Mouse (Mus musculus) gastrocnemius, postnatal 25 days (tissue): Measurements from ENCODE around the gene Tmem104. TPM values are rescaled to one million over a fixed set of nuclear protein-coding genes. Genes with fewer than 3 reads are reported as not detected.

Experiments
- DNase-seq: peaks from one replicate; pipeline ENCODE4 v3.0.0; 2022
- microRNA-seq, 2 experiments: library from miRNA; unstranded; fragments of <30 nt; microRNA quantifications; one replicate each; pipeline ENCODE4 v1.2.0; 2021; ENCODE audit warnings: borderline replicate concordance in 2 of 2
- total RNA-seq, 2 experiments: library from RNA; stranded (reverse); gene quantifications; 1 replicate in 1 of 2; 2 replicates in 1 of 2; pipeline ENCODE4 v1.2.3; 2021

Tmem104 gene
- total RNA-seq, 2 experiments from 2014 or later, result 4.1 to 5.8 TPM

GRCm38 (mm10) chr11:115282723-115283485, 95.6 kb downstream of the Tmem104 start:
- no peak for DNase-seq

GRCm38 (mm10) chr11:115283486-115283765, 96.1 kb downstream of the Tmem104 start:
- no peak for DNase-seq

GRCm38 (mm10) chr11:115283891-115284620, 96.8 kb downstream of the Tmem104 start:
- no peak for DNase-seq

- DNase-seq, result no peak
Observed at GRCm38 (mm10) chr11:115285282-115285681, 98.0 kb downstream of the Tmem104 start.

DNA sequence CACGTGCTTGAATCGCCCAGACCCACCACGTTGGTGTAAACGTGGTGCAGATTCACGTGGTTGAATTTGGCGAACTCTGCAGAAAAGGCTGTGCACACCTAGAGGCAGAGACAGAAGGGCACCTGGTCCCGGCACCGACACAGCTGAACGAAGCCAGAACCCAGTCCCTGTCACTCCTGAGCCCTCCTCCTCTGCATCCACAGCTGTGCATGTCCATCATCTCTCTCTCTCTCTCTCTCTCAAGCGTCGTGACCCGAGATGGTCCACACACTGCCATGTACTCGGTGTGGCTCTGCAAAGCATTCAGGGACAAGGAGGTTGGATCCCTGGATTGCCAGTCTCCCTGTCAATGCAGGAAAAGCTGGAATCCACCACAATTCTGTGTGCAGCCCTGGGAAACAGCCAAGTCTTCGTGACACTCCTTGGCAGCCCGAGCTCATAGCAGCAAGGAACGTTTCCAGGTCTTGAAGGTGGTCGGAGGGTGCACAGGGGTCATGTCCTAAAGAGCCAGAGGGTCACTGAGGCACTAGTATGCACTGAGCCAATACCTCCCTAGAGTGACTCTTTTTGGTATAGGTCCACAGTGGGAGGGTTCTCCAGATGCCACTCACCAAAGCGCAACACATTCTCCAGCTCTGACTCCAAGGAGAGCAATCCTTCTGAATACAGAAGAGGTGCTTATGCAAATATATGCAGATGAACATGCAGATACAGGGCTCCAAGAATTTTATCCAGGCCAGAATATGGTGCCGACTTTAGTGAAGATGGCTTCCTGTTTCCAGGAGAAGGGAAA, 99.1 kb downstream of the Tmem104 start:
- peak; percentile 48 for DNase-seq

DNA sequence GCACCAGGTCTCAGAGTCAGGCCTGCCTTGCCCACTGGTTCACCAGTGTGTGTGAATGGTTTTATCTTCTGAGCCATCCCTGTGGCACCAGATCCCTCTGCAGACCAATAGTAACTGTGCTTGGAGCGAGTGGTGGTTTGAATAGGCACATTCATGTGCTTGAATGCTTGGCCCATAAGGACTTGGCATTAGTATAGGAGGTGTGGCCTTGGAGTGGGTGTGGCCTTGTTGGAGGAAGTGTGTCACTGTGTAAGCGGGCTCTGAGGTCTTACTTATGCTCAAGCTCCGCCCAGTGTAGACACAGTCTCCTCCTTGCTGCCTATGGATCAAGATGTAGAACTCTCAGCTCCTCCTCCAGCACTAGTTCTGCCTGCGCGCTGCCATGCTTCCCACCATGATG, 100.1 kb downstream of the Tmem104 start:
- no peak for DNase-seq

- peak; percentile 5 for DNase-seq
Observed at GRCm38 (mm10) chr11:115288305-115288704, 101.0 kb downstream of the Tmem104 start.

- no peak for DNase-seq
Observed at GRCm38 (mm10) chr11:115289885-115290284, 102.6 kb downstream of the Tmem104 start.

DNA sequence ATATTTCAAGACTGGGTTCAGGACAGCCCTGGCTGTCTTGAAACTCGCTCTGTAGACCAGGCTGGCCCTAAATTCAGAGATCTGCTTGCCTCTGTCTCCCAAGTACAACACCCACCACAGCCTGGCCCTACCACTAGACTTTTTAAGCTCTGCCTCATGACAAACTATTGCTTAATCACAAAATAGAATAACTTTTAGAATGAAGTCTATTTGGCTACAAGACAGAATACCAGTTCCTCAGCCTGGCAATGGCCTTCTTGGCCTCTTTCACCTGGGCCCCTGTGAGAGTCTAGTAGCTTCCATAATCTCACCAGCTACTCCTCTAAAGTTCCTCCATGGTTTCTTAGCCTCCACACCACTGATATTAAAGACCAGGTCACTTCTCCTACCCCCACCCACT, 103.0 kb downstream of the Tmem104 start:
- DNase-seq, result no peak

DNA sequence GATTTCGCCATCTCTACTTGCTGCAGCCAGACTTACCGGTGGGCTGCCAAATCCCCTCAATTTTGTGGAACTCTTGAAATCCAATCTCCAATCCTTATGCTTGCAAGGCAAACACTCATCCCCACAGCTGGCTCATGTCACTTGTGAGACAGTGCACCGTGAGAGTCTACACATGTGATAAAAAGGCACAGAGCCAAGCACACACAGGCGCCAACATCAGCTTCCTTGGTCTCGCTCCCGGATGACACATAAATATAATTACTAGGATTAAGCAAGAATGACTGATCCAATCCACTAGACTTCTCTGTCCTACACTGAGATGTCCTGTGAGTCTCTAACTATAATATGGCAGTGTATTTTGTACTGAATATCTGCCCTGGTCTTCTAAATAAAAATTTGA, 103.6 kb downstream of the Tmem104 start:
- DNase-seq, result peak; percentile 71

- DNase-seq, result no peak
Observed at GRCm38 (mm10) chr11:115291503-115291902, 104.2 kb downstream of the Tmem104 start.

DNA sequence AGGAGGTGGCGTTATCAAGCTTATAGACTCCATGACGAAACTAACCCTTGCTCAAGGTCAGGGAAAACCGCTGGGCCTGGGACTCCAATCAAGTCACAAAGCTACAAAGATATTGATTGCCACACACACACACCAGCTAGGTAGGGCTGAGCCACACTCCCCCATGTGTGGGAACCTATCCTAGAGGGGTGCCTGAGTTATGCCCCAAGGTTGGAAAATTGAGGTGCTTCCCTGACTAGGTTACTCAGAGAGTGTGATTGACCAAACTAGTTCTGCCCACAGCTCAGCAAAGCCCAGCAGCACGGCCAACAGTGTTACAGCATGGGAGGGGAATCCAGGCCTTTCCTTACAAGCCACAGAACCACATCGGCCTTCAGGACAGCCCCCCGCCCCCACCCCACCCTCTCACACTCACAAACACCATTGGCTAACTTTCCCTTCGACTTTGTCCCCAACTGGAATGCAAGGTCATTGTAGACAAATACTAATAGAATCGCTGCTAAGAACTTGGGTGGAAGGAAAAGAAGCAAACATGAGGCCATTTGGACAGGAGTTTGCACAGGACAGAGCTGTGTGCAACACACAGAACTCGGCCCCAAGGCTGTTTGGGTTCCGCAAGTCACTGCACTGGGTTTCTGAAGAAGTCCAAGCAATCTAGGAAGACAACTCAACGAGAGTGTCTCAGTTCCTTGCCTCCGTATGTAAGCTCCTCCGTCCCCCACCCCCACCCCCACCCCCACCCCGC, 105.5 kb downstream of the Tmem104 start:
- no peak for DNase-seq

DNA sequence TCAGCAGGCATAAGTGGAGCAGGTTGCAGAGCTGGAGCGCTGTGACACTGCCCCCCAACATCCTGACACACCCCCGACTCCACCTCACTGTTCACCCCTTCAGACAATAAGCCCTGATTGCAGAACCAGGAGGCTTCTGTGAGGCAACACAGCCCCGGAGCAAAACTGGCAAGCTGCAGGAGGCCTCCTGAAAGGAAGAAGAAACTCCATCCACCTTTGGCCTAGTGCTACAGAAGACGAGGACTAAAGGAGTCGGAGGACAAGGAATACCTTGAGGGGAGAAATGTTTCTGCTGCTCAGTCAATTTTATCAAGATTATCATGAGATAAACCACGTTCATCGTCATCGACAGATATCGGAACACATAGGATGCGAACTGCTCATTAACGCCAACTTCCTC, 108.7 kb downstream of the Tmem104 start:
- no peak for DNase-seq

Small RNA genes within 50 kb of the gene (microRNA-seq; reads per million reads assigned to microRNA genes)
- gene Gm25837, result 0 reads per million in 2 experiments

Other genes starting within 250 kb of the Tmem104 start
- not detected for gene Cd300c, start 218.3 kb upstream of the Tmem104 start, total RNA-seq
- under 1 TPM; 0.13 to 0.35 TPM for gene Cd300ld, start 197.6 kb upstream of the Tmem104 start, total RNA-seq
- gene Cd300c2, start 185.6 kb upstream of the Tmem104 start, total RNA-seq, result under 1 TPM in 1 of 2 experiments, not detected in 1; 0.54 TPM
- gene Cd300ld2, start 171.3 kb upstream of the Tmem104 start, total RNA-seq, result not detected
- gene Cd300ld4, start 160.5 kb upstream of the Tmem104 start, total RNA-seq, result not detected
- 1 to 10 TPM in 1 of 2 experiments, not detected in 1; 3.5 TPM for gene Cd300ld5, start 149.7 kb upstream of the Tmem104 start, total RNA-seq
- gene Cd300ld3, start 139.1 kb upstream of the Tmem104 start, total RNA-seq, result 1 to 10 TPM; 1.2 to 3.7 TPM
- not detected for gene Cd300e, start 125.3 kb upstream of the Tmem104 start, total RNA-seq
- under 1 TPM in 1 of 2 experiments, not detected in 1; 0.19 TPM for gene Rab37, start 96.1 kb upstream of the Tmem104 start, total RNA-seq
- not detected for gene Cd300lf, start 53.5 kb upstream of the Tmem104 start, total RNA-seq
- gene Slc9a3r1, start 24.1 kb upstream of the Tmem104 start, total RNA-seq, result 1 to 10 TPM; 2.3 to 3.9 TPM
- gene Nat9, start 372 bp downstream of the Tmem104 start, total RNA-seq, result 10 to 100 TPM; 10.7 to 13.2 TPM
- under 1 TPM in 1 of 2 experiments, not detected in 1; 0.05 TPM for gene Grin2c, start 79.8 kb downstream of the Tmem104 start, total RNA-seq
- gene Fdxr, start 89.6 kb downstream of the Tmem104 start, total RNA-seq, result 1 to 10 TPM; 3.6 to 3.8 TPM
- 1 to 10 TPM; 2.9 to 3.6 TPM for gene Fads6, start 110.2 kb downstream of the Tmem104 start, total RNA-seq
- gene Otop2, start 119.7 kb downstream of the Tmem104 start, total RNA-seq, result not detected
- gene Ush1g, start 134.6 kb downstream of the Tmem104 start, total RNA-seq, result under 1 TPM; 0.56 to 0.97 TPM
- not detected for gene Otop3, start 147.2 kb downstream of the Tmem104 start, total RNA-seq
- 1 to 10 TPM; 1.4 to 2.8 TPM for gene Hid1, start 180.3 kb downstream of the Tmem104 start, total RNA-seq
- 1 to 10 TPM; 3.1 to 4.0 TPM for gene Cdr2l, start 194.4 kb downstream of the Tmem104 start, total RNA-seq
- gene Mrpl58, start 216.3 kb downstream of the Tmem104 start, total RNA-seq, result 10 to 100 TPM; 86.6 to 96.1 TPM
- gene Atp5h, start 232.5 kb downstream of the Tmem104 start, total RNA-seq, result 100 to 1,000 TPM; 909 to 922 TPM
- gene Kctd2, start 232.6 kb downstream of the Tmem104 start, total RNA-seq, result 10 to 100 TPM; 13.4 to 14.4 TPM